Mouse (Mus musculus): ENCODE measurements at regions not wholly inside any gene's neighbourhood (a gene's known extent, or its start where the extent isn't known, plus 50 kb on each side); places are given as distances from the start of the nearest gene placed in this dataset.

DNA sequence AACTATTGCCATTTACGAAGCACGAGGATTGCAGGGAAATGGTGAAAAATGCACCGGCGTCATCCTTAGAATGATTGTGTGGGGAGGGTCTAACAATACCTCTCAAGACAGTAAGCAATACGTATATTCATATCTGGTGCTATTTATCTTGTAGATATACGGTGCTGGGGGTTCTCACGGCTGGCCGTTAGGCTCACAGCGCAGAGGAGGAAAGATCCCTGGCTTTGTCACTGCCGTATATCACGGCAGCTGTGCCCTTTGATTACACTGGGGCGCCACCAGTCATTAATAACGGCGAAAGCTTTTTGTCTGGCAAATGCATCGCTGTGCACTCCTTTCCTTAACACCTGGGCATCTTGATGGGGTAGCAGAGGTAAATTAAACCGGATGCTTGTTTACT is 264.8 kb downstream of the Mtx2 start:
- 69% methylated on average over 16 of the region's 16 CpGs for WGBS (ENCODE audit: insufficient replicate concordance)
- no peak for ATAC-seq (ENCODE audit: low read depth)

DNA sequence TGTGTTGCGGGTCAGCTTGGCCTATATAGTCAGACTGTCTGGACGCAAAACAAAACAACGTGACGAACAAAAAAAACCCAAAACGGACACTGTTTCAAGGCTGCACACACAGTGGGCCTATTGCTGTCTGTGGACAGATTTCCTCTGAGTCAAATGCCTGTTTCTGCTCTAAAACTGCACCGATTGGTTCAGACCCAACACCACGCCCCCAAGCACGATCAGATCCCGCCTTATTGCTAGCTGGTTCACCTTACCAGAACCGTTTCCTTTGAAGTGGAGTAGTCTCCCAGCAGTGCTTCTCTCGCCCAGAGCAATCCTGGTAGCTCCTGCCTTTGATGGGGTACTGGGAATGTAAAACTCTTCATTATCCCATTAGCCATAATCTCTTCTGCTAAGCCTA is 275.9 kb downstream of the Mtx2 start:
- Histone ChIP-seq H3K27me3 (ENCODE audit: control insufficient read depth, insufficient read depth, low read depth, low read length) (no peaks in the 10 kb centered on the region), H3K27ac (ENCODE audit: low read length) (no peak overlapping the region), H3K9ac (ENCODE audit: low read depth, low read length) (no peak overlapping the region), H3K4me1 (ENCODE audit: control insufficient read depth, low read depth, low read length) (no peaks in the 10 kb centered on the region), H3K36me3 (ENCODE audit: control insufficient read depth, insufficient read depth) (no peaks in the 10 kb centered on the region), H3K4me2 (ENCODE audit: low read depth, low read length) (no peak overlapping the region), H3K4me3 (ENCODE audit: low read depth, low read length) (no peak overlapping the region), H3K9me3 (replicated peaks; ENCODE audit: control insufficient read depth, low read length) (no peaks in the 10 kb centered on the region)
- no peak for ATAC-seq (ENCODE audit: low read depth)
- 31% methylated on average over 11 of the region's 11 CpGs for WGBS (ENCODE audit: insufficient replicate concordance)

More for the DNA sequence above, 264.8 kb downstream of the Mtx2 start:
- Histone ChIP-seq H3K4me1 (ENCODE audit: control insufficient read depth, low read depth, low read length) (no peaks in the 10 kb centered on the region), H3K4me3 (ENCODE audit: low read depth, low read length) (no peak overlapping the region), H3K9ac (ENCODE audit: low read depth, low read length) (no peak overlapping the region), H3K9me3 (replicated peaks; ENCODE audit: control insufficient read depth, low read length) (no peaks in the 10 kb centered on the region), H3K27ac (ENCODE audit: low read length) (no peak overlapping the region), H3K36me3 (ENCODE audit: control insufficient read depth, insufficient read depth) (no peaks in the 10 kb centered on the region), H3K4me2 (ENCODE audit: low read depth, low read length) (no peak overlapping the region), H3K27me3 (ENCODE audit: control insufficient read depth, insufficient read depth, low read depth, low read length) (no peaks in the 10 kb centered on the region)

DNA sequence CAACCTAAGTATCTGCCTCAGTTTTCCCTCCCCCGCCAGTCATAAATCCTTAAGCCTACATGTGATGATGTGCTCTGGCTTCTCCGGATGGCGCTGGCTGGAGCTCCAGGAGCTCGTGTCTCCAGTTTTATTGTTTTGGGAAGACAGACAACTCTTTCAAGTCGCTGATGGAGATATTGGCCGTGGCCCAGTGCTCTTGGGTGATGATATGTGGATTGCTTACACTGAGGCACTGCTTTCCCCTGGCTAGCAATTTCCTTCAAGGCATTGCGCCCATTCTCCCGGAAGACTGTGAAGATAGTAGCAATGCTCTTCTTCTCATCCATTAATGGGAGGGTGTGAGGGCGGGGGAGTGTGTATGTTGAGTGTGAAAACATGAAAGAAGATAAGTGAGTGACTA is 287.1 kb downstream of the Mtx2 start:
- no peaks in the 10 kb centered on the region for H3K9me3 ChIP-seq (replicated peaks; ENCODE audit: control insufficient read depth, low read length)
- no peaks in the 10 kb centered on the region for H3K27me3 ChIP-seq (ENCODE audit: control insufficient read depth, insufficient read depth, low read depth, low read length)
- H3K4me1 ChIP-seq (ENCODE audit: control insufficient read depth, low read depth, low read length), result no peaks in the 10 kb centered on the region
- H3K36me3 ChIP-seq (ENCODE audit: control insufficient read depth, insufficient read depth), result no peaks in the 10 kb centered on the region
- H3K4me3 ChIP-seq (ENCODE audit: low read depth, low read length), result no peak overlapping the region
- H3K4me2 ChIP-seq (ENCODE audit: low read depth, low read length), result no peak overlapping the region
- ATAC-seq (ENCODE audit: low read depth), result no peak
- no peak overlapping the region for H3K9ac ChIP-seq (ENCODE audit: low read depth, low read length)
- 57% methylated on average over 9 of the region's 9 CpGs for WGBS (ENCODE audit: insufficient replicate concordance)
- H3K27ac ChIP-seq (ENCODE audit: low read length), result no peak overlapping the region

DNA sequence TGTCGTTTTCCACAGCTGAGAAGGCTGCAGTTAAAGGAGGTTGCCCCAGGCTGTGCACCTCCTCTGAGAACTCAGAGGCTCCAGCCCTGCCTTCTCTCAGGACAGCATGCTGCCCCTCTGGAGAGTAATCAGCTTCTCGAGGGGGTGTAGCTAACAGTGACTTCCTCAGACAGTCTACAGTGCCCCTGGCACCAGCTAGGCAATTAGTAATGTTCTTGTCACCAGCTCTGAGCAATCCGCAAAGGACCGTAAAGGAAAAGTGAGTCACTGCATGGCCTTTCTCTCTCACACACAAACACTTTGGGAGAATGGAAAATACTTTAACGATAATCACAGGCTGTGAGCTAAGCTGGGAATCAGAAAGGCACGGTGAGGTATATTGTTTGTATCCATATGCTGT is 288.8 kb downstream of the Mtx2 start:
- Histone ChIP-seq H3K4me1 (ENCODE audit: control insufficient read depth, low read depth, low read length) (no peaks in the 10 kb centered on the region), H3K4me3 (ENCODE audit: low read depth, low read length) (no peak overlapping the region), H3K27ac (ENCODE audit: low read length) (no peak overlapping the region), H3K4me2 (ENCODE audit: low read depth, low read length) (no peak overlapping the region), H3K36me3 (ENCODE audit: control insufficient read depth, insufficient read depth) (no peaks in the 10 kb centered on the region), H3K9ac (ENCODE audit: low read depth, low read length) (no peak overlapping the region), H3K9me3 (replicated peaks; ENCODE audit: control insufficient read depth, low read length) (no peaks in the 10 kb centered on the region), H3K27me3 (ENCODE audit: control insufficient read depth, insufficient read depth, low read depth, low read length) (no peaks in the 10 kb centered on the region)
- ATAC-seq (ENCODE audit: low read depth), result no peak
- 30% methylated on average over 6 of the region's 6 CpGs for WGBS (ENCODE audit: insufficient replicate concordance)

DNA sequence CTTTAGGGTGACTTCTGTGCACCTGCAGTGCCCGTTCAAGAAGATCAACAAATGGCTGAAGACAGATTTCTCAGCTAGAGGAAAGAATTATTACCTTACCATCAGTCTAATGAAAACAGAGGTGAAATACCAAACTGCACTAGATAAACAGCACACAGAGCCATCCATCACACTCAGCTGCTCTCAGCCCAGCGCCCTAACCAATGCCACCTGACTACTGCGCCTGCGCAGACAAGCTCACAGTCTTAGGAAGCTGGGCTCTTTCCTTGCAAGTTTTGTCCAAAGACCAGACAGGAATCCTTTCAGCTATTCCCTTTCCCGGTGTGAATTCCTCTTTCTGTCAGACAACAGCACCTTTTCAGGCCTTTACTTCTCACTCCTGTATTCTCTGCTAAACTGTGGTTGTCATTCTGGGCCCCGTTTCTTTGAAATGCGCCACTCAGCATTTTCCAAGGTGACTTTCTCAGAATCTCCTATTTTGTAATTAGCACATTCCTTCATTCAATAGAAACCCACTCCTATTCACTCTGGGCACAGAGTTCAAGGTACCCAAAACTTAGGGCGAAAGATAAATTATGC is 292.8 kb downstream of the Mtx2 start:
- Histone ChIP-seq H3K36me3 (ENCODE audit: control insufficient read depth, insufficient read depth) (no peaks in the 10 kb centered on the region), H3K9me3 (replicated peaks; ENCODE audit: control insufficient read depth, low read length) (no peaks in the 10 kb centered on the region), H3K4me1 (ENCODE audit: control insufficient read depth, low read depth, low read length) (no peaks in the 10 kb centered on the region), H3K27me3 (ENCODE audit: control insufficient read depth, insufficient read depth, low read depth, low read length) (no peaks in the 10 kb centered on the region), H3K4me2 (ENCODE audit: low read depth, low read length) (no peak overlapping the region), H3K9ac (ENCODE audit: low read depth, low read length) (no peak overlapping the region), H3K27ac (ENCODE audit: low read length) (no peak overlapping the region), H3K4me3 (ENCODE audit: low read depth, low read length) (no peak overlapping the region)
- ATAC-seq (ENCODE audit: low read depth), result no peak
- 72% methylated on average over 8 of the region's 8 CpGs for WGBS (ENCODE audit: insufficient replicate concordance)

DNA sequence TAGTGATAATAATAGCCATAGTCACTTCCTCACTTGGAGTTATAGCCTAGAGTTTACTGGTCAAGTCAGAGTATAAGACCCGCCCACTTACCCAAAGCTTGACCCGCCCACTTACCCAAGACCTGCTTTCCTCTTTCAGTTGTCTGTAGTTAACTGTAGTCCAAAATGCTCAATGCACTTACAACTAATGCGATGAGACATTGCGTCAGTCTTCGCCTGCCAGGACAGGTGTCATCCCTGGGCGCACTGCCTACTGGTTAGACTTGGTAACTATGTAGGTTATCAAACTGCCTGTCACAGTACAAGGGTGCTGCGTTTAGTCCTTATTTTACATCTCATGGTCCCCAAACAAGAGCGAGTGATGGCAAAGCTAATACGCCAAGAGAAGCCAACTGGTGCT is 294.0 kb downstream of the Mtx2 start:
- Histone ChIP-seq H3K27me3 (ENCODE audit: control insufficient read depth, insufficient read depth, low read depth, low read length) (no peaks in the 10 kb centered on the region), H3K9me3 (replicated peaks; ENCODE audit: control insufficient read depth, low read length) (no peaks in the 10 kb centered on the region), H3K9ac (ENCODE audit: low read depth, low read length) (no peak overlapping the region), H3K36me3 (ENCODE audit: control insufficient read depth, insufficient read depth) (no peaks in the 10 kb centered on the region), H3K4me2 (ENCODE audit: low read depth, low read length) (no peak overlapping the region), H3K27ac (ENCODE audit: low read length) (no peak overlapping the region), H3K4me1 (ENCODE audit: control insufficient read depth, low read depth, low read length) (no peaks in the 10 kb centered on the region), H3K4me3 (ENCODE audit: low read depth, low read length) (no peak overlapping the region)
- ATAC-seq (ENCODE audit: low read depth), result no peak
- 75% methylated on average over 9 of the region's 9 CpGs for WGBS (ENCODE audit: insufficient replicate concordance)

DNA sequence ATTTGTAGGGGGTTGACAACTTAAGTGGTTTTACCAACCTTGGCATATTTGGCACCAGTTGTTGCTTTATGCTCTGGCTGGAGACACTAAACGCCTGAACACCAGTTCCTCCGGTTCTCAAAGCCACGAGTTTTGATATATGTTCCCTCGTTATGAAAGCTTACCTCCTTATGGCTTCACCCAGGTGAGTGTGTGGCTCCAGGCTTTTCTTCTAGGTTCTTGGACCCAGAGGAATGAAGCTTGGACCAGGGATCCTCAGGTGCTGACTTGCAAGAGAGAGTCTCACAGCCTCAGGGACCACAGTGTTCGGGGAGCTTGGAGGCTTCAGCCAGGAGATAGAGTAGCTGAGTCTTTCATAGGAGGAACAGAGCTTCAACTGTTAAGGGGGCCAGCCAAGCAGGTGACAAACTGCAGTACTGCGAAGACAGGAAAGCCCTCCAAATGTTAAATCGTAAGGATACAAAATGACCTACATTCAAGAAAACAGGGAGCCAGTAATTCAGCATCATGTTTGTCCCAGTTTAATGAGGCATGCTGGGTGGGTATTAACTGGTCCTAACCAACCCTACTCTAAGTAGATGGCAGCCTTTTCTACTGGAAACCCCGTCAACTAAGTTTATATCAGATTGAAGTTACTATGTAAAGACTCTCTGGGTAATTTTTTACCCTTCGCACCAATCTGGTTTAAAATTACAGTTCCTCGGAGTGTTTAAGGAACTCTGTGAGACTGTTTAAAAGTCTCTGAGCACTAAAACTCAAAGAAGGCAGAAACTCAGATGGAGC is 307.9 kb downstream of the Mtx2 start:
- Histone ChIP-seq H3K9ac (ENCODE audit: low read depth, low read length) (no peak overlapping the region), H3K9me3 (replicated peaks; ENCODE audit: control insufficient read depth, low read length) (no peaks in the 10 kb centered on the region), H3K36me3 (ENCODE audit: control insufficient read depth, insufficient read depth) (no peaks in the 10 kb centered on the region), H3K4me1 (ENCODE audit: control insufficient read depth, low read depth, low read length) (no peaks in the 10 kb centered on the region; the same call in 1 of the 2 replicates), H3K27ac (ENCODE audit: low read length) (no peak overlapping the region), H3K27me3 (ENCODE audit: control insufficient read depth, insufficient read depth, low read depth, low read length) (peaks cover 22% of the 10 kb centered on the region), H3K4me2 (ENCODE audit: low read depth, low read length) (no peak overlapping the region), H3K4me3 (ENCODE audit: low read depth, low read length) (no peak overlapping the region)
- WGBS (ENCODE audit: insufficient replicate concordance), result 56% methylated on average over 10 of the region's 10 CpGs
- no peak for ATAC-seq (ENCODE audit: low read depth)

DNA sequence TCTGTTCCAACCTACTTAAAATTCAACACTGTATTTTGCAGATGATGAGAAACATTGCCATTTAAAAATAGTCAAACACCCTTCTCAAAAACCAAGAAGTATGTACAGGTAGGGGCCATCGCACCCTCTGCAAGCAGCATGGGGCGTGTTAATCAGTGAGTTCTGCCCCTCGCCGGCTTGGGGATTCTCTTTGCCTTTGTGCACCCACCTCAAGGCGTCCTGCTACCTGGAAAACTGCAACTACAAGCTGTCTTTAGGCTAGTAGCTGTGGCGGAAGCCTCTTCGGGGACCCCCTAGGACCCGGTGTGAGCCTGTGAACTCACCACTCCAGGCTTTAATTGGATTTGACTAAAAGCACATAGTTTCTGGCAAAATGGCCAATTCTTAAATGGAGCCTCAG is 311.0 kb downstream of the Mtx2 start:
- ATAC-seq (ENCODE audit: low read depth), result no peak
- no peaks in the 10 kb centered on the region; the same call in 1 of the 2 replicates for H3K4me1 ChIP-seq (ENCODE audit: control insufficient read depth, low read depth, low read length)
- peaks cover 34% of the 10 kb centered on the region for H3K27me3 ChIP-seq (ENCODE audit: control insufficient read depth, insufficient read depth, low read depth, low read length)
- no peak overlapping the region for H3K4me3 ChIP-seq (ENCODE audit: low read depth, low read length)
- no peaks in the 10 kb centered on the region for H3K36me3 ChIP-seq (ENCODE audit: control insufficient read depth, insufficient read depth)
- H3K9ac ChIP-seq (ENCODE audit: low read depth, low read length), result no peak overlapping the region
- H3K9me3 ChIP-seq (replicated peaks; ENCODE audit: control insufficient read depth, low read length), result no peaks in the 10 kb centered on the region
- H3K27ac ChIP-seq (ENCODE audit: low read length), result no peak overlapping the region
- no peak overlapping the region for H3K4me2 ChIP-seq (ENCODE audit: low read depth, low read length)
- whole genome bisulfite sequencing (ENCODE audit: insufficient replicate concordance), result 20% methylated on average over 8 of the region's 8 CpGs

DNA sequence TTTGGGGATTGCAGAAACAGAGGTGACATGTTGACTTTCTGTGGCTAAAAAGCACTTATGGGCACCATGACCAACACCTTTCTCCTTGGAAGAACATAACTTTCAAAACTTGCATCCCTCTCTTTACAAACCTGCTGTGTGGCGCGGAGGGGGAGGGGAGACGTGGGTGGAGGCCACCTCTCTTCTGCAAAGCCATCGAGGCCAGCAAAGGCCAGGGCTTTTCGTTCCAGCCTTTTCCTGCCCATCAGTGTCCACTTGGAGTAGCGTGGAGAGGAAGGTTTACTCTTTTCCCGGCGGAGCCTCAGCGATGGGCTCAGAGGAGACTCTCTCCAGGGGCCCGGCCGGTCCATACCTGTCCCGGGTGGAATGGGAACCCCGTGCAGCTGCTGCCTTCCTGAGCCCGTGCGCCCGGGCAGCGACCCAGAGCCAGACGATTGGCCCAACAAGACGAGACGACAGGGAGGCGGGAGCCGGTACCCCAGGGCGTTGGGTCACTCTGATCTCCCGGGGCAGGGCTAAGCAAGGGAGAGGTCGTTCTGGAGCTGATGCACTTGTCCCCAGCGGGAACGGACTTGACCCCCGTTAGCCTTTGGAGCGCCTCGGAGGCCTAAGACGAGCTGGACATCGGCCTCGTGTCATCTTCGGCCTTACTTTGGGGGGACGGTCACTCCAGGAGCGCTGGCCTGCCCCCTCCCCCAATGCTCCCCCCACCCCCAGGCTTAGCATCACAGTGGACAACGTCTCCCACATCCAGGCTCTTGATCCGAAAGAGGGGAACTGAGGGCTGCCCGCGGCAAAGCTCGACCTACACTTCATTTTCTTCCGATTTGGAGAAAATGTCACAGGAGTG is 311.8 kb downstream of the Mtx2 start:
- 4% methylated on average over 42 of the region's 42 CpGs for WGBS (ENCODE audit: insufficient replicate concordance)
- no peaks in the 10 kb centered on the region for H3K36me3 ChIP-seq (ENCODE audit: control insufficient read depth, insufficient read depth)
- H3K27ac ChIP-seq (ENCODE audit: low read length), result no peak overlapping the region
- H3K9me3 ChIP-seq (replicated peaks; ENCODE audit: control insufficient read depth, low read length), result no peaks in the 10 kb centered on the region
- peak overlapping the region; percentile 27 for H3K4me3 ChIP-seq (ENCODE audit: low read depth, low read length)
- peaks cover 34% of the 10 kb centered on the region for H3K27me3 ChIP-seq (ENCODE audit: control insufficient read depth, insufficient read depth, low read depth, low read length)
- H3K4me2 ChIP-seq (ENCODE audit: low read depth, low read length), result peak overlapping the region; percentile 46
- H3K9ac ChIP-seq (ENCODE audit: low read depth, low read length), result no peak overlapping the region
- H3K4me1 ChIP-seq (ENCODE audit: control insufficient read depth, low read depth, low read length), result no peaks in the 10 kb centered on the region; the same call in 1 of the 2 replicates
- no peak for ATAC-seq (ENCODE audit: low read depth)
